Mouse (Mus musculus): Measurements from ENCODE around the gene Cela1. TPM values are rescaled to one million over a fixed set of nuclear protein-coding genes. Genes with fewer than 3 reads are reported as not detected.

Gene Cela1
- under 1 TPM; 0.42 to 0.52 TPM for total RNA-seq (2021)

- no peak for DNase-seq (ENCODE audit: low spot score)
- intact Hi-C loops (cut with DNase I), result no loop called here
Measured at GRCm38 (mm10) chr15:100687430-100687971, at the start of gene Cela1. Gene Cela1 (minus strand): TSS chr15:100687921.

- intact Hi-C loops (cut with DNase I), result no loop called here
- no peak for DNase-seq (ENCODE audit: low spot score)
Measured at GRCm38 (mm10) chr15:100735953-100736300, 48.2 kb upstream of the Cela1 start.

GRCm38 (mm10) chr15:100735095-100735952, 47.6 kb upstream of the Cela1 start:
- intact Hi-C loops (cut with DNase I), result no loop called here
- no peak for DNase-seq (ENCODE audit: low spot score)

GRCm38 (mm10) chr15:100732580-100732979, 44.9 kb upstream of the Cela1 start:
- peak; percentile 11 for DNase-seq (ENCODE audit: low spot score)
- intact Hi-C loops (cut with DNase I), result no loop called here

- intact Hi-C loops (cut with DNase I), result no loop called here
- no peak for DNase-seq (ENCODE audit: low spot score)
Measured at GRCm38 (mm10) chr15:100731081-100731480, 43.4 kb upstream of the Cela1 start.

GRCm38 (mm10) chr15:100729281-100729985, 41.7 kb upstream of the Cela1 start, which contains the start of gene Galnt6:
Gene Galnt6 (minus strand): TSS chr15:100729376.
- intact Hi-C loops (cut with DNase I), result no loop called here
- no peak for DNase-seq (ENCODE audit: low spot score)

- no peak for DNase-seq (ENCODE audit: low spot score)
- intact Hi-C loops (cut with DNase I), result no loop called here
Measured at GRCm38 (mm10) chr15:100728586-100728985, 40.9 kb upstream of the Cela1 start.

GRCm38 (mm10) chr15:100727834-100728233, 40.1 kb upstream of the Cela1 start:
- no peak for DNase-seq (ENCODE audit: low spot score)
- intact Hi-C loops (cut with DNase I), result no loop called here

- intact Hi-C loops (cut with DNase I), result no loop called here
- DNase-seq (ENCODE audit: low spot score), result no peak
Measured at GRCm38 (mm10) chr15:100726721-100727120, 39.0 kb upstream of the Cela1 start.

GRCm38 (mm10) chr15:100723505-100723904, 35.8 kb upstream of the Cela1 start:
- no peak for DNase-seq (ENCODE audit: low spot score)
- intact Hi-C loops (cut with DNase I), result no loop called here

GRCm38 (mm10) chr15:100722564-100722963, 34.8 kb upstream of the Cela1 start:
- intact Hi-C loops (cut with DNase I), result no loop called here
- no peak for DNase-seq (ENCODE audit: low spot score)

GRCm38 (mm10) chr15:100722026-100722425, 34.3 kb upstream of the Cela1 start:
- intact Hi-C loops (cut with DNase I), result no loop called here
- no peak for DNase-seq (ENCODE audit: low spot score)

GRCm38 (mm10) chr15:100721445-100721844, 33.7 kb upstream of the Cela1 start:
- intact Hi-C loops (cut with DNase I), result no loop called here
- no peak for DNase-seq (ENCODE audit: low spot score)

GRCm38 (mm10) chr15:100720066-100720465, 32.3 kb upstream of the Cela1 start:
- no peak for DNase-seq (ENCODE audit: low spot score)
- intact Hi-C loops (cut with DNase I), result no loop called here

- intact Hi-C loops (cut with DNase I), result no loop called here
- no peak for DNase-seq (ENCODE audit: low spot score)
Measured at GRCm38 (mm10) chr15:100719217-100719616, 31.5 kb upstream of the Cela1 start.

GRCm38 (mm10) chr15:100718572-100718971, 30.9 kb upstream of the Cela1 start:
- intact Hi-C loops (cut with DNase I), result no loop called here
- no peak for DNase-seq (ENCODE audit: low spot score)

GRCm38 (mm10) chr15:100717933-100718332, 30.2 kb upstream of the Cela1 start:
- intact Hi-C loops (cut with DNase I), result no loop called here
- no peak for DNase-seq (ENCODE audit: low spot score)

- no peak for DNase-seq (ENCODE audit: low spot score)
- intact Hi-C loops (cut with DNase I), result no loop called here
Measured at GRCm38 (mm10) chr15:100715399-100715993, 27.8 kb upstream of the Cela1 start.

- intact Hi-C loops (cut with DNase I), result no loop called here
- DNase-seq (ENCODE audit: low spot score), result no peak
Measured at GRCm38 (mm10) chr15:100714470-100714869, 26.7 kb upstream of the Cela1 start.

- no peak for DNase-seq (ENCODE audit: low spot score)
- intact Hi-C loops (cut with DNase I), result no loop called here
Measured at GRCm38 (mm10) chr15:100710838-100711237, 23.1 kb upstream of the Cela1 start.
